Mouse (Mus musculus) B cell, adult 67 days (primary cell): ENCODE data around the gene Gm10358. TPM values are rescaled to one million over a fixed set of nuclear protein-coding genes. Genes with fewer than 3 reads are reported as not detected.

ENCODE experiments used
- total RNA-seq, 2 experiments: library from RNA; stranded (reverse); gene quantifications; 4 replicates each; pipeline ENCODE4 v1.2.4; 2023

Gene Gm10358
- total RNA-seq: not detected

DNA sequence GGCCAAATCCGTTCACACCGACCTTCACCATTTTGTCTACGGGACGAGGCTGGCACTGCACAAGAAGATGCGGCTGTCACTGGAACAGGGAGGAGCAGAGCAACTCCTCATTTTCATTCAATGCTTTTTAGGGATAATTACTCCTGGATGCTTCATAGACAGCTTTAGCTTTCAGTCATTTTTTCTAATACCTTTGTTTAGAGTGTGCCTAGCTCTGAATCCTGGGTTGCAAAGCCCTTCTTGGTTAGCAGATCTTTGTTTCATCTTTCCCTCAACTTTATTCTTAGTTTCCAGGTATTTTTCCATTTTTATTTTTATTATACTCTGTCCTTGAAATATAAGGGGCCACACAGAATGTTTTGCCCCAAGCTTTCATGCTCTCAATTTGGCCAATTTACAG, at the start of gene Gm10358:
Gene Gm10358, minus strand, starts transcription at position 101 of the 400 bp plus-strand sequence.

DNA sequence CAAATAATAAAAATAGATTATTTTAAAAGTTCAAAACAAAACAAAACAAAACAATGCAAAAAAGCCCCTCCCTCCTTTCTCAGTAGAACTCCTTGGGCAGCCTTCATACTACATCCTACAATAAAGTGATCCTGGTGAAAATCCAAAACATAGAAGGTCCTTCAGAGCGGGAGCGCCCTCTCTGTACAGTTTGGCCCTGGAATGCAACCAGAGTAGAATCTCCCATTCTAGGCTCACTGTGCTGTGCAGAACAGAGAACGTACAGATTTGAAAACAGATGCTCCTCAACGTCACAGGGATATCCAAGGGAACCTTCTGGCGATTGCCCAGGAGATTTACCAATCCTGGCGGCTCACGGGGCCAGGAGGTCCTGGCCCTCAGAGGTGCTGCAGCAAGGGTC, 42.0 kb upstream of the Gm10358 start, which contains the start of gene Iqcm:
Gene Iqcm, plus strand, starts transcription at position 301 of the 400 bp plus-strand sequence.

Other genes starting within 250 kb of the Gm10358 start
- gene Rasd2, start 192.6 kb downstream of the Gm10358 start, total RNA-seq: not detected
- gene Iqcm, start 42.1 kb upstream of the Gm10358 start, total RNA-seq: not detected